Mouse (Mus musculus) limb, embryonic 14.5 days (tissue): ENCODE data around the gene Astn2. TPM values are rescaled to one million over a fixed set of nuclear protein-coding genes. Genes with fewer than 3 reads are reported as not detected.

Experiments used
- ATAC-seq: fragments of 200-750 bp; cut with Nextera tagmentation; 2 replicates; pipeline ENCODE4 v1.8.0; 2017; ENCODE audit warnings: low read depth, moderate number of reproducible peaks, moderate TSS enrichment; ENCODE audit not compliant: low FRiP score
- DNase-seq: peaks from one replicate; pipeline ENCODE4 v3.0.0-alpha.2; 2015; ENCODE audit warnings: low spot score
- H3K27ac ChIP-seq: fragments of 300-500 bp; sonication (generic); replicated peaks from 2 replicates; pipeline ENCODE4 v1.5.1; 2014; ENCODE audit warnings: low read depth, mild to moderate bottlenecking, low read length, moderate library complexity, mixed read lengths
- H3K27me3 ChIP-seq: fragments of 300-500 bp; sonication (generic); 2 replicates; pipeline ENCODE4 v1.6.1; 2014; ENCODE audit warnings: low read length, mixed read lengths; ENCODE audit not compliant: control insufficient read depth, insufficient read depth
- H3K36me3 ChIP-seq: fragments of 300-500 bp; sonication (generic); 2 replicates; pipeline ENCODE4 v1.6.1; 2014; ENCODE audit warnings: mild to moderate bottlenecking, low read length, moderate library complexity, mixed read lengths; ENCODE audit not compliant: control insufficient read depth, insufficient read depth
- H3K4me1 ChIP-seq: fragments of 300-500 bp; sonication (generic); 2 replicates; pipeline ENCODE4 v1.6.1; 2014; ENCODE audit warnings: antibody characterized with exemption, low read length, mixed read lengths; ENCODE audit not compliant: control insufficient read depth, insufficient read depth
- H3K4me2 ChIP-seq: fragments of 300-500 bp; sonication (generic); replicated peaks from 2 replicates; pipeline ENCODE4 v1.6.1; 2014; ENCODE audit warnings: low read depth, mild to moderate bottlenecking, low read length, moderate library complexity; ENCODE audit not compliant: severe bottlenecking
- H3K4me3 ChIP-seq: fragments of 300-500 bp; sonication (generic); replicated peaks from 2 replicates; pipeline ENCODE4 v1.5.1; 2014; ENCODE audit warnings: low read length
- H3K9ac ChIP-seq: fragments of 300-500 bp; sonication (generic); 2 replicates; pipeline ENCODE4 v1.6.1; 2014; ENCODE audit warnings: mild to moderate bottlenecking, low read depth, low read length, moderate library complexity; ENCODE audit not compliant: severe bottlenecking
- H3K9me3 ChIP-seq: fragments of 300-500 bp; sonication (generic); 2 replicates; pipeline ENCODE4 v1.6.1; 2016; ENCODE audit warnings: low read length; ENCODE audit not compliant: control insufficient read depth
- POLR2A ChIP-seq: fragments of 200-500 bp; IDR thresholded peaks from 2 replicates; pipeline ENCODE4 v1.8.0; 2012; ENCODE audit warnings: inconsistent platforms, mild to moderate bottlenecking, moderate library complexity, borderline replicate concordance; ENCODE audit not compliant: insufficient read depth, insufficient read length; ENCODE audit errors: extremely low read depth
- WGBS: fragments of 180-500 bp; shearing (Covaris S2); extraction: QIAGEN DNeasy Blood & Tissue Kit; methylation state at CpG from one replicate; pipeline ENCODE4 v1.1.7; 2014; 5-methylcytosine and 5-hydroxymethylcytosine counted together
- polyA plus RNA-seq, 2 experiments: library from polyadenylated mRNA; depleted of rRNA in 1 of 2; stranded (reverse) in 1 of 2; unstranded in 1 of 2; fragments of >200 nt; fragmentation: Nextera tagmentation in 1 of 2; extraction: Ambion mirVana in 1 of 2; gene quantifications; 2 replicates each; pipeline versions ENCODE4 v1.2.1 to v1.2.3; 2012 to 2014

Astn2 gene
- polyA plus RNA-seq, 2 experiments = 1.6 to 8.7 TPM

DNA sequence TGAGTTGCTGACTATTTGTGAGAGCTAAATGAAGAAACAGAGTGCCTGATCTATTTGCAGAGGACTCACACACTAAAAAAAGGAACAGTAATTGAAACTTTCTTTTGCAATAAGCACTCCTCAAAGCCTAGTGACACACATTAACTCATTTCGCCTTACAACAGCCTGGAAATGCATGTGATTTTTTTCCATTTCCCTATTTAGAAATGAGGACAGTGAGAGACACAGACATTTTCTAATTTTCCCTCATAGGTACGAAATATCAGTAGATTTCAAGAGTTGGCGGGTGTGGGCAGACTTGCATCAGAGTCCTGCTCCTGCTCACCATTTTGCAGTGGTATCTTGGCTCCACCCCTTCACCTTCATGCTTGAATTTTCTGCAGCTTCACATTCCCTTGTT, 233.6 kb downstream of the Astn2 start:
- H3K36me3 ChIP-seq = no peaks in the 10 kb centered on the region
- no peaks in the 10 kb centered on the region for H3K9me3 ChIP-seq
- H3K4me3 ChIP-seq = no peak overlapping the region
- no peak overlapping the region for H3K9ac ChIP-seq
- WGBS = 85% methylated on average over 3 of the region's 3 CpGs
- no peaks in the 10 kb centered on the region for H3K4me1 ChIP-seq
- ATAC-seq (no peak), DNase-seq (no peak)
- no peak overlapping the region for H3K4me2 ChIP-seq
- H3K27me3 ChIP-seq = no peaks in the 10 kb centered on the region
- no peak for TF ChIP-seq POLR2A
- no peak overlapping the region for H3K27ac ChIP-seq

DNA sequence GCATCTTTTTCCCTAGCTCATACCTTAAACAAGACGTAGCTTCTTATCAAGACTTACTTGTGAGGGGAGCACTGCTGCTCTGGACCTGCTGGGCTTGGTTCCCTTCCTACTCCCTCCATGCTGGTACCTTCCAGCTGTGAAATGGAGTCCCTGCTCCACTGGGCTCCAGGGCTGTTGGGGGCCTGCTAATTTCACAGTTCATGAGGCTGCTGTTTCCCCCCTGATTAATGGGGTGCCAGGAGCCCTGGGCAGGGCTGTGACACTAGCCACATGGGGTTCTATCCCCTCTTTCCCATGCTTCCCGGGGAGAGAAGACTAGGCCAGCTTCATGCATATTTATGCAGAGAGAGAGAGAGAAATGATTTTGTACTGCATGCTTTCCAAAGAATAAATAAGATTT, 234.9 kb downstream of the Astn2 start:
- no peak overlapping the region for H3K27ac ChIP-seq
- ATAC-seq = no peak
- DNase-seq = no peak
- H3K4me1 ChIP-seq = no peaks in the 10 kb centered on the region
- WGBS = 40% methylated on average over 2 of the region's 2 CpGs
- H3K4me2 ChIP-seq = no peak overlapping the region
- no peak overlapping the region for H3K9ac ChIP-seq
- no peak overlapping the region for H3K4me3 ChIP-seq
- H3K36me3 ChIP-seq = no peaks in the 10 kb centered on the region
- no peaks in the 10 kb centered on the region for H3K27me3 ChIP-seq
- no peaks in the 10 kb centered on the region for H3K9me3 ChIP-seq
- no peak for TF ChIP-seq POLR2A

GRCm38 (mm10) chr4:66158714-66159113, 245.7 kb downstream of the Astn2 start:
- no peaks in the 10 kb centered on the region for H3K27me3 ChIP-seq
- H3K36me3 ChIP-seq = no peaks in the 10 kb centered on the region
- no peak for ATAC-seq
- H3K4me2 ChIP-seq = no peak overlapping the region
- no peak overlapping the region for H3K27ac ChIP-seq
- H3K9ac ChIP-seq = no peak overlapping the region
- 64% methylated on average over 3 of the region's 3 CpGs for WGBS
- TF ChIP-seq POLR2A = no peak
- H3K4me3 ChIP-seq = no peak overlapping the region
- H3K4me1 ChIP-seq = no peaks in the 10 kb centered on the region
- H3K9me3 ChIP-seq = no peaks in the 10 kb centered on the region
- no peak for DNase-seq

GRCm38 (mm10) chr4:66157439-66158113, 246.8 kb downstream of the Astn2 start:
- no peak for TF ChIP-seq POLR2A
- no peak overlapping the region for H3K4me2 ChIP-seq
- no peak overlapping the region for H3K9ac ChIP-seq
- H3K9me3 ChIP-seq = no peaks in the 10 kb centered on the region
- ATAC-seq (no peak), DNase-seq (no peak)
- 65% methylated on average over 3 of the region's 3 CpGs for WGBS
- H3K4me1 ChIP-seq = no peaks in the 10 kb centered on the region
- H3K36me3 ChIP-seq = no peaks in the 10 kb centered on the region
- no peak overlapping the region for H3K4me3 ChIP-seq
- no peaks in the 10 kb centered on the region for H3K27me3 ChIP-seq
- no peak overlapping the region for H3K27ac ChIP-seq

GRCm38 (mm10) chr4:66146546-66146945, 257.9 kb downstream of the Astn2 start:
- Histone ChIP-seq H3K36me3 (no peaks in the 10 kb centered on the region), H3K4me2 (no peak overlapping the region), H3K4me3 (no peak overlapping the region), H3K27me3 (no peaks in the 10 kb centered on the region), H3K4me1 (no peaks in the 10 kb centered on the region), H3K27ac (no peak overlapping the region), H3K9me3 (no peaks in the 10 kb centered on the region), H3K9ac (no peak overlapping the region)
- DNase-seq (no peak), ATAC-seq (no peak)
- no peak for TF ChIP-seq POLR2A
- WGBS = 87% methylated on average over 5 of the region's 5 CpGs
